Mouse (Mus musculus): ENCODE data around the gene Pomgnt1.

Pomgnt1 gene

GRCm38 (mm10) chr4:116140801-116141574 lies 17.3 kb downstream of the Pomgnt1 start:
- DNase-seq: no peak

GRCm38 (mm10) chr4:116141736-116142135 lies 18.1 kb downstream of the Pomgnt1 start:
- no peak for DNase-seq

- no peak for DNase-seq
Observed at GRCm38 (mm10) chr4:116142269-116142668, 18.6 kb downstream of the Pomgnt1 start.

GRCm38 (mm10) chr4:116143317-116143811 lies 19.7 kb downstream of the Pomgnt1 start:
- DNase-seq: no peak

GRCm38 (mm10) chr4:116143891-116144717 lies 20.5 kb downstream of the Pomgnt1 start:
- DNase-seq: peak; percentile 67

GRCm38 (mm10) chr4:116149812-116150155 lies 26.1 kb downstream of the Pomgnt1 start:
- DNase-seq: no peak

- peak; percentile 75 for DNase-seq
Observed at GRCm38 (mm10) chr4:116150156-116150861, 26.7 kb downstream of the Pomgnt1 start.

GRCm38 (mm10) chr4:116150862-116151221 lies 27.2 kb downstream of the Pomgnt1 start:
- no peak for DNase-seq

- DNase-seq: no peak
Observed at GRCm38 (mm10) chr4:116151238-116151637, 27.6 kb downstream of the Pomgnt1 start, which contains the start of gene Lurap1. Gene Lurap1 (minus strand): TSS chr4:116151338.

GRCm38 (mm10) chr4:116152702-116153101 lies 29.1 kb downstream of the Pomgnt1 start:
- DNase-seq: no peak

GRCm38 (mm10) chr4:116157882-116158281 lies 34.2 kb downstream of the Pomgnt1 start:
- DNase-seq: no peak

- DNase-seq: peak; percentile 64
Observed at GRCm38 (mm10) chr4:116159912-116160311, 36.3 kb downstream of the Pomgnt1 start.

- DNase-seq: no peak
Observed at GRCm38 (mm10) chr4:116160769-116161168, 37.1 kb downstream of the Pomgnt1 start.

- no peak for DNase-seq
Observed at GRCm38 (mm10) chr4:116162142-116162541, 38.5 kb downstream of the Pomgnt1 start.

- DNase-seq: no peak
Observed at GRCm38 (mm10) chr4:116164759-116165554, 41.3 kb downstream of the Pomgnt1 start.

- DNase-seq: no peak
Observed at GRCm38 (mm10) chr4:116165708-116166407, 42.2 kb downstream of the Pomgnt1 start.

- DNase-seq: peak; percentile 21
Observed at GRCm38 (mm10) chr4:116167404-116167803, 43.8 kb downstream of the Pomgnt1 start, which contains the start of gene Tspan1. Gene Tspan1 (minus strand): TSS chr4:116167601.

- peak; percentile 71 for DNase-seq
Observed at GRCm38 (mm10) chr4:116168617-116169352, 45.1 kb downstream of the Pomgnt1 start.

GRCm38 (mm10) chr4:116169353-116169672 lies 45.7 kb downstream of the Pomgnt1 start:
- DNase-seq: no peak

- no peak for DNase-seq
Observed at GRCm38 (mm10) chr4:116173072-116173471, 49.4 kb downstream of the Pomgnt1 start, which contains the start of the genes 1700042G07Rik and Gm49337. Gene 1700042G07Rik (plus strand): TSS chr4:116173372. Gene Gm49337 (plus strand): TSS chr4:116173384.

GRCm38 (mm10) chr4:116173752-116174151 lies 50.1 kb downstream of the Pomgnt1 start:
- DNase-seq: no peak

Measured in thymus, postnatal 25 days (tissue).